Mouse (Mus musculus) heart, embryonic 16.5 days (tissue): ENCODE measurements around the gene Cby1. TPM values are rescaled to one million over a fixed set of nuclear protein-coding genes. Genes with fewer than 3 reads are reported as not detected.

Experiments
- ATAC-seq: fragments of 200-750 bp; cut with Nextera tagmentation; replicated peaks from 2 replicates; pipeline ENCODE4 v1.8.0; 2017; ENCODE audit warnings: moderate number of reproducible peaks; ENCODE audit not compliant: insufficient read depth, low FRiP score; ENCODE audit errors: extremely low read depth
- H3K27ac ChIP-seq: fragments of 300-500 bp; sonication (generic); 2 replicates; pipeline ENCODE4 v1.5.1; 2014; ENCODE audit warnings: mild to moderate bottlenecking, low read length, control low read depth, moderate library complexity
- H3K27me3 ChIP-seq: fragments of 300-500 bp; sonication (generic); 2 replicates; pipeline ENCODE4 v1.6.1; 2014; ENCODE audit warnings: low read length, mixed read lengths; ENCODE audit not compliant: control insufficient read depth, insufficient read depth
- H3K36me3 ChIP-seq: fragments of 300-500 bp; sonication (generic); 2 replicates; pipeline ENCODE4 v1.6.1; 2014; ENCODE audit not compliant: control insufficient read depth, insufficient read depth
- H3K4me1 ChIP-seq: fragments of 300-500 bp; sonication (generic); 2 replicates; pipeline ENCODE4 v1.6.1; 2014; ENCODE audit warnings: low read length, mixed read lengths; ENCODE audit not compliant: control insufficient read depth, insufficient read depth
- H3K4me2 ChIP-seq: fragments of 300-500 bp; sonication (generic); 2 replicates; pipeline ENCODE4 v1.6.1; 2014; ENCODE audit warnings: low read depth, mild to moderate bottlenecking, control low read depth, low read length
- H3K4me3 ChIP-seq: fragments of 300-500 bp; sonication (generic); 2 replicates; pipeline ENCODE4 v1.5.1; 2014; ENCODE audit warnings: mild to moderate bottlenecking, control low read depth, low read length
- H3K9ac ChIP-seq: fragments of 300-500 bp; sonication (generic); 2 replicates; pipeline ENCODE4 v1.6.1; 2014; ENCODE audit warnings: low read length, control low read depth
- H3K9me3 ChIP-seq: fragments of 300-500 bp; sonication (generic); replicated peaks from 2 replicates; pipeline ENCODE4 v1.6.1; 2016; ENCODE audit warnings: low read length; ENCODE audit not compliant: control insufficient read depth
- WGBS: fragments of 180-500 bp; shearing (Covaris S2); extraction: QIAGEN DNeasy Blood & Tissue Kit; methylation state at CpG from one replicate; pipeline ENCODE4 v1.1.7; 2014; 5-methylcytosine and 5-hydroxymethylcytosine counted together
- polyA plus RNA-seq: library from polyadenylated mRNA; unstranded; fragments of >200 nt; fragmentation: Nextera tagmentation; extraction: Ambion mirVana; gene quantifications from 2 replicates; pipeline ENCODE4 v1.2.1, GENCODE M21; 2015

The Cby1 gene
- polyA plus RNA-seq, 1 experiment from 2014 or later: 59.8 TPM

DNA sequence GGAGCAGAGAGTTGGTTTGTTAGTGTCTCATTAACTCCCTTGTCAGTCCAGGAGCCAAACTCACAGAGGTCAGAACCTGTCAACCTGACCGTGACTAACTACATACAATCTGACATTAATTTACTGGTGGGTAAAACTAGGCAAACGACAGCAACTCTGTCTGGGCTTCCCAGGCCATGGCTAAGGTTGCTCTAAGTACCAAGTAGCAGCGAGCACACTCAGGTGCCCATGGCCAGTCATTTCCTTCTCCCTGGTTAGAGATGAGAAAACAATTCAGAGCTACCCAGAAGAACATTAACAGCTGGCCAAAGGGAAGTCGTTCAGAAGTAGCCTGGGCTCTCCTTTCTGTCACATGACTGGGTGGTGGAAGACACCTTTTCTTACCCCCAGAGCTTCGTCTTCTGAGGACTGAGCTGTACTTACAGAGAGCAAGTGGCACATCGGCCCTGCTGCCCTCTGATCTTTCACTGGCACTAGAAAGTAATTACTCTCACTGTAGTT is 26.2 kb downstream of the Cby1 start:
- Histone ChIP-seq H3K36me3 (no peaks in the 10 kb centered on the region), H3K27ac (peak overlapping the region; percentile 96), H3K9me3 (no peaks in the 10 kb centered on the region), H3K27me3 (no peaks in the 10 kb centered on the region), H3K4me2 (peak overlapping the region; percentile 95), H3K9ac (peak overlapping the region; percentile 94), H3K4me1 (peaks cover 67% of the 10 kb centered on the region), H3K4me3 (peak overlapping the region; percentile 73)
- no peak for ATAC-seq
- 21% methylated on average over 6 of the region's 6 CpGs for WGBS

DNA sequence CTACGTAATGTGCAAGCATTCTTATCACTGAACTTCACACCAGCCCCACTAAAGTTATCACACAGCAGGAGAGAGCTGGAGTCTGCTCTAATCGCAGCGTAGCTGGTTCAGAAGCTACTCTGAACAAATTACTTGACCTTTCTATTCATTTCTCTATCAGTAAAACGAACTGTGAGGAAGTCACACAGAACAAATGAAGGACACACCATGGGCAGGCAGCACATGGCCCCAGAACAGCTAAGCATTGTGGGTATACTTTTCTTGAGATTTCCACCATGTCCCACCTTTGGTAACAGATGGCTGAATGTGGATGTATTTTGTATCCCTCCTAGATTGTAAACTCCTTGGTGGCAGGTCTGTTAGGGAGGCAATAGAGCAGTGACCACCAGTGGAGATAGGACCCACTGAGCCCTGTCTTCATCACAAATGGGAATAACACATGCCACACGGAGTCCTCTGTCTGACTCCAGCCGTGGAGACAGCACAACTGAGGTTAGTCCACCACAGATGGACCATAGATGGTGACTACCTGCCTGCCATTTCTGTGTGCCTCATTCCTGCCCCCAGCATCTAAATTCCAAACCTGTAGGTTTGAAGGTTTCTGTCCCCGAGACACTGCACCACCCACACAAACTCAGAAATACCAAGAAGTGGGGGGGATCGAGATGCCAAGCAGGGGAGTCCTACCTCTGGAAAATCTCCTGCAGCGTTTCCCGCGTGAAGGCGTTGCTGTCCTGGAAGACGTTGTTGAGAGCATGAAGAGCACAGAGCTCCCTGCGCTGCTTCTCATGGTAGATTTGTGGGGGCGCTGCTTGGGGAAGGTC is 27.3 kb downstream of the Cby1 start:
- peaks cover 61% of the 10 kb centered on the region for H3K4me1 ChIP-seq

GRCm38 (mm10) chr15:79687175-79687574 is 28.2 kb downstream of the Cby1 start:
- H3K27me3 ChIP-seq: no peaks in the 10 kb centered on the region
- H3K4me1 ChIP-seq: peaks cover 61% of the 10 kb centered on the region
- H3K9ac ChIP-seq: peak overlapping the region; percentile 94
- peak overlapping the region; percentile 95 for H3K4me2 ChIP-seq
- H3K9me3 ChIP-seq: no peaks in the 10 kb centered on the region
- peak overlapping the region; percentile 96 for H3K27ac ChIP-seq
- under 1% methylated on average over 33 of the region's 33 CpGs for WGBS
- no peaks in the 10 kb centered on the region for H3K36me3 ChIP-seq
- peak overlapping the region; percentile 73 for H3K4me3 ChIP-seq
- ATAC-seq: no peak

More for the DNA sequence above, 27.3 kb downstream of the Cby1 start:
- no peak for ATAC-seq
- Histone ChIP-seq H3K9ac (peak overlapping the region; percentile 94), H3K27ac (peak overlapping the region; percentile 96), H3K4me3 (peak overlapping the region; percentile 73), H3K9me3 (no peaks in the 10 kb centered on the region), H3K36me3 (no peaks in the 10 kb centered on the region), H3K4me2 (peak overlapping the region; percentile 95), H3K27me3 (no peaks in the 10 kb centered on the region)
- 5% methylated on average over 15 of the region's 15 CpGs for WGBS

- under 1% methylated on average over 70 of the region's 72 CpGs for WGBS
- H3K4me2 ChIP-seq: peak within 1 kb of the TSS; percentile 95
- H3K27ac ChIP-seq: peak within 1 kb of the TSS; percentile 96
- H3K4me3 ChIP-seq: peak within 1 kb of the TSS; percentile 73
- H3K36me3 ChIP-seq: no peaks in the 10 kb centered on the region
- no peaks in the 10 kb centered on the region for H3K9me3 ChIP-seq
- peak within 1 kb of the TSS; percentile 94 for H3K9ac ChIP-seq
- no peaks in the 10 kb centered on the region for H3K27me3 ChIP-seq
- ATAC-seq: peak; percentile 71
- peaks cover 61% of the 10 kb centered on the region for H3K4me1 ChIP-seq
Observed at GRCm38 (mm10) chr15:79687646-79688267, 28.8 kb downstream of the Cby1 start, which contains the start of gene Josd1. TSS of gene Josd1 (minus strand) at chr15:79687919.

DNA sequence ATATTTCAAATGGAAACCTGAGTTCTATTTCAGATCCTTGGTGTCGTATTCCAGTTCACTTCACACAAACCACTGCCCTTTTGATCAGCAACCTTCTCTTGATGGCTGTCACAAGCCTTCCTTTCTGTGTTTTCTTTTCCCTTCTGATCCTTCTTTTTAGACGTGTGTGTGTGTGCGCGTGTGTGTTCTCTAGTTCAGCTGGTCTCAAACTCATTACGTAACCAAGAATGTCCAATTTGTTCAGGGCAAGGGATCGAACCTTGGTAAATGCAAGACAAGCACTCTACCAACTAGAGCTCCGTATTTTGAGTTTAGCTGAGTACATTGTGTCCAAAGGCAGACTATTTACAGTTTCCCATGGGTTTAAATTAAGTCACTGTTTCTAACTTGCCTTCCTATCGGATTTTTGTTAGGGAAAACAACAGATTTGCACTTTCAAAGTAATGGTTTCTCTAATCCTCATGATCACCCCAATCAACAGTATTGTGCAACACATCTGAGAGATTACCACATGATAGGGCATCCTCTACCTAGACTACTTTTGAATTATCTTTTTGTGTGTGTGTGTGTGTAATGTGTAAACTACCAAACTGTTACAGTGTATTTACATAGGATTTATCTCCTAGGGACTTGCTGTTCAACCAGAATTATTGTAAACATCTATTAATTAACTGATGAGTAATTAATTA is 29.4 kb downstream of the Cby1 start:
- Histone ChIP-seq H3K4me2 (peak overlapping the region; percentile 95), H3K27me3 (no peaks in the 10 kb centered on the region), H3K9me3 (no peaks in the 10 kb centered on the region), H3K27ac (peak overlapping the region; percentile 96), H3K9ac (peak overlapping the region; percentile 94), H3K4me1 (peaks cover 59% of the 10 kb centered on the region), H3K36me3 (no peaks in the 10 kb centered on the region), H3K4me3 (peak overlapping the region; percentile 73)
- ATAC-seq: no peak
- 3% methylated on average over 8 of the region's 8 CpGs for WGBS

GRCm38 (mm10) chr15:79689662-79690425 is 30.8 kb downstream of the Cby1 start:
- Histone ChIP-seq H3K4me1 (peaks cover 50% of the 10 kb centered on the region), H3K36me3 (no peaks in the 10 kb centered on the region), H3K9me3 (no peaks in the 10 kb centered on the region), H3K4me3 (peak overlapping the region; percentile 74), H3K27ac (peak overlapping the region; percentile 83), H3K9ac (peak overlapping the region; percentile 58), H3K4me2 (peak overlapping the region; percentile 84), H3K27me3 (no peaks in the 10 kb centered on the region)
- no peak for ATAC-seq
- WGBS: 13% methylated on average over 24 of the region's 24 CpGs

DNA sequence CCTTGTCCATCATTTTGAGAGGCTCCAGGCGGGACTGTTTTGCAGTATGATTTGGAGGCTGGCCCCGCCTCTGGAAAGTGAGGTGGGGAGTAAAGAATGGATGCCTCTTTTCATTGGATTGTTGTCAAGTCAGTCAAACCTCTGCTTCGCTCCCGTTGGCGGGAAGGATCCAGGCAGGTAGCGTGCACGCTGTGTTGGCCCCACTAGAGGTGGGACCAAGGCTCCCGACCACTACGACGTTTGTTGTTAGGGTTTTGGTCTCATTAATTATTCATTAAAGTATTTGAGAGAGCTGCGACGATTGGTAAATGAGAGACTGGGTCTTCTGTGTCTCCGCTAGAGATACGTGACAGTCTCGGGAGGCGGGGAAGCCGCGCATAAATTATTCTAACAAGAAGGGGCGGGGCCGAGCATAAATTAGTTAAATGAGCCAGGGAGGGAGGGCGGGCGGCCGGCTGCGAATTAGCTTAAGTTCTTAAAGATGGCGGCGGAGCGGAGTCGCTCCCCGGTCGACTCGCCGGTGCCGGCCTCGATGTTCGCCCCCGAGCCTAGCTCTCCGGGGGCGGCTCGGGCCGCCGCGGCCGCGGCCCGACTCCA is 31.5 kb downstream of the Cby1 start, which contains the start of gene Gtpbp1:
TSS of gene Gtpbp1 (plus strand) at position 420 of the 597 bp plus-strand sequence.
- Histone ChIP-seq H3K4me1 (peaks cover 45% of the 10 kb centered on the region), H3K27ac (peak within 1 kb of the TSS; percentile 83), H3K9me3 (no peaks in the 10 kb centered on the region), H3K4me2 (peak within 1 kb of the TSS; percentile 85), H3K4me3 (peak within 1 kb of the TSS; percentile 74), H3K36me3 (no peaks in the 10 kb centered on the region), H3K27me3 (no peaks in the 10 kb centered on the region), H3K9ac (peak within 1 kb of the TSS; percentile 81)
- WGBS: under 1% methylated on average over 45 of the region's 45 CpGs
- peak; percentile 92 for ATAC-seq

GRCm38 (mm10) chr15:79691023-79691508 is 32.1 kb downstream of the Cby1 start:
- H3K4me1 ChIP-seq: peaks cover 40% of the 10 kb centered on the region
- no peaks in the 10 kb centered on the region for H3K9me3 ChIP-seq
- peak overlapping the region; percentile 85 for H3K4me2 ChIP-seq
- H3K36me3 ChIP-seq: peaks cover under 1% of the 10 kb centered on the region; the same call in 1 of the 2 replicates
- H3K4me3 ChIP-seq: peak overlapping the region; percentile 74
- H3K9ac ChIP-seq: peak overlapping the region; percentile 81
- no peaks in the 10 kb centered on the region for H3K27me3 ChIP-seq
- ATAC-seq: peak; percentile 1; the same call in 1 of the 2 replicates
- WGBS: under 1% methylated on average over 48 of the region's 53 CpGs
- peak overlapping the region; percentile 80 for H3K27ac ChIP-seq
